Comparison of ENCODE assay signal across 22 mouse cellular contexts in the genomic region with DNA sequence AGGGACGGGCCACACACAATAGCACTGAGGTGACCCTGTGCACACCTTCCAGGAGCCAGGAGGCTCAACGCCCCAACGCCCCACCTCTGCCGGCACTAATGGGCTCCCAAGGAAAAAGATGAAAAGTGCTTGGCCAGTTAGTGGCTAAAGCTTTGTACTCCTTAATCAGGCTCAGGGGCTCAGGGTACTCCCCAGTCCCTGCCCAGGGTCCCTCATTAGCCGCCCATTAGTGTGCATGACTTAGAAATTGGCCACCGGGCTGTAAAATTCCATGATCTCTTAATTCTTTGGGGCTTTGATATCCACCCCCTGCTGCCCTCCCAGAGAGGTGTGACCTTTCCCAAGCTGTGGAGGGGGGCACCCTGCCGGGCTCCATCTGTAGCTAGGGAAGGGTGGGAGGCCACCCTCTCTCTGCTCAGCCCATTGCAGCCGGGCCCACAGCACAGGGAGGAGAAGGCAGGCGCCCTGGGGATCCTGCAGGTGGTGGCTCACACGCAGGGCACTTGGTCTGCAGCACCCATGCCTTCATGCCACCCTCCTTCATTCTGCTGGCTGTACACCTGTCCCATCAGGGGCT. TPM values are rescaled to one million over a fixed set of nuclear protein-coding genes. Genes with fewer than 3 reads are reported as not detected.
DNase-seq lines count a peak whose midpoint lies in the region; ATAC-seq and TF ChIP-seq lines count a peak whose summit lies in the region.
"Had no signal": no experiment of that assay in that cellular context is flagged by ENCODE, and none has a peak within 500 bp of the region (broad histone marks: within the 10 kb centered on the region; RNA-seq: fewer than 3 reads in every experiment).

No protein-coding gene starts in this region.

- H3K4me1 ChIP-seq in kidney, embryonic 14.5 days (ENCODE audit: control insufficient read depth, insufficient read depth, low read length), result peaks cover 10% of the 10 kb centered on the region; the same call in 1 of the 2 replicates
- peaks cover 5% of the 10 kb centered on the region; the same call in 1 of the 2 replicates for H3K4me1 ChIP-seq in forebrain, embryonic 14.5 days (ENCODE audit: control insufficient read depth, insufficient read depth, low read length)
- H3K4me1 ChIP-seq: intestine, embryonic 15.5 days had no signal

- TF ChIP-seq POLR2A in brain, embryonic 14.5 days (IDR thresholded peaks at IDR 0.05; ENCODE audit: borderline replicate concordance, extremely low read depth, insufficient read depth, insufficient read length, poor library complexity, severe bottlenecking), result no peak

- no peaks in the 10 kb centered on the region for H3K9me3 ChIP-seq in kidney, embryonic 14.5 days (ENCODE audit: control insufficient read depth, low read length)
- no peaks in the 10 kb centered on the region for H3K9me3 ChIP-seq in forebrain, embryonic 14.5 days (replicated peaks; ENCODE audit: control insufficient read depth, low read length)
- H3K9me3 ChIP-seq: hindbrain, embryonic 13.5 days; intestine, embryonic 15.5 days; kidney, embryonic 15.5 days; limb, embryonic 12.5 days; stomach, embryonic 15.5 days had no signal

- no peak overlapping the region for H3K27ac ChIP-seq in kidney, embryonic 14.5 days (ENCODE audit: low read depth, low read length)
- H3K27ac ChIP-seq in forebrain, embryonic 14.5 days (ENCODE audit: low read depth, low read length), result no peak overlapping the region; the same call in 1 of the 2 replicates
- H3K27ac ChIP-seq: hindbrain, embryonic 13.5 days; intestine, embryonic 15.5 days; kidney, embryonic 15.5 days; limb, embryonic 12.5 days; liver, embryonic 14.5 days; stomach, embryonic 15.5 days had no signal

- TF ChIP-seq CTCF in brain, embryonic 14.5 days (IDR thresholded peaks at IDR 0.05; ENCODE audit: borderline replicate concordance, extremely low read depth, insufficient read depth, insufficient read length), result no peak

- no peak; the same call in 1 of the 2 replicates for ATAC-seq in kidney, embryonic 14.5 days (ENCODE audit: low FRiP score, low TSS enrichment)
- ATAC-seq in forebrain, embryonic 14.5 days, result peak; percentile 72
- ATAC-seq: intestine, embryonic 15.5 days had no signal

- no peak overlapping the region for H3K4me2 ChIP-seq in kidney, embryonic 14.5 days (replicated peaks; ENCODE audit: low read depth, low read length)
- H3K4me2 ChIP-seq in forebrain, embryonic 14.5 days (ENCODE audit: low read length), result no peak overlapping the region
- H3K4me2 ChIP-seq: hindbrain, embryonic 13.5 days; intestine, embryonic 15.5 days; kidney, embryonic 15.5 days; stomach, embryonic 15.5 days had no signal

- no peaks in the 10 kb centered on the region for H3K27me3 ChIP-seq in kidney, embryonic 14.5 days (ENCODE audit: control insufficient read depth, insufficient read depth, low read length)
- no peaks in the 10 kb centered on the region for H3K27me3 ChIP-seq in forebrain, embryonic 14.5 days (replicated peaks; ENCODE audit: control insufficient read depth, insufficient read depth, low read length)
- H3K27me3 ChIP-seq: hindbrain, embryonic 13.5 days; intestine, embryonic 15.5 days; kidney, embryonic 15.5 days; stomach, embryonic 15.5 days had no signal

- no peak for DNase-seq in kidney, postnatal 10 days
- peak; percentile 69 for DNase-seq in brain, embryonic 14.5 days (ENCODE audit: low read depth)
- DNase-seq in cerebellum, postnatal 36 days, result peak; percentile 36 to 45
- DNase-seq in forebrain, embryonic 14.5 days (ENCODE audit: low spot score), result peak; percentile 49
- no peak for DNase-seq in natural killer cell, adult 2 months (ENCODE audit: low spot score in 2 of 2)
- DNase-seq in spleen, postnatal 4 days (ENCODE audit: low spot score in 2 of 2), result no peak
- DNase-seq in layer of hippocampus, postnatal 25 days (ENCODE audit: extremely low spot score in 1 of 2, low spot score in 1 of 2), result no peak
- DNase-seq: adrenal gland, postnatal 25 days; B cell, adult 2 months; gastrocnemius, postnatal 25 days; heart, postnatal 10 days; lung, postnatal 10 days; spleen, adult 18-20 months had no signal

- WGBS in kidney, embryonic 14.5 days, result 19% methylated on average over 10 of the region's 10 CpGs
- 6% methylated on average over 9 of the region's 10 CpGs for WGBS in forebrain, embryonic 14.5 days

- H3K9ac ChIP-seq in kidney, embryonic 14.5 days (ENCODE audit: low read depth, low read length), result 0 out of 2 replicates have a peak overlapping the region, but pooled peaks have one; percentile 18
- no peak overlapping the region for H3K9ac ChIP-seq in forebrain, embryonic 14.5 days (ENCODE audit: low read length)
- H3K9ac ChIP-seq: hindbrain, embryonic 13.5 days; intestine, embryonic 15.5 days; kidney, embryonic 15.5 days; limb, embryonic 12.5 days; liver, embryonic 14.5 days; stomach, embryonic 15.5 days had no signal

- H3K36me3 ChIP-seq in kidney, embryonic 14.5 days (ENCODE audit: control insufficient read depth, insufficient read depth, low read length), result peaks cover 17% of the 10 kb centered on the region; the same call in 1 of the 2 replicates
- H3K36me3 ChIP-seq in forebrain, embryonic 14.5 days (ENCODE audit: control insufficient read depth, insufficient read depth, low read length), result peaks cover 21% of the 10 kb centered on the region

- H3K4me3 ChIP-seq in kidney, embryonic 14.5 days (ENCODE audit: low read length), result no peak overlapping the region
- no peak overlapping the region for H3K4me3 ChIP-seq in forebrain, embryonic 14.5 days (ENCODE audit: low read depth, low read length)
- H3K4me3 ChIP-seq: erythroblast, embryonic 14.5 days; hindbrain, embryonic 13.5 days; intestine, embryonic 15.5 days; kidney, embryonic 15.5 days; limb, embryonic 12.5 days; stomach, embryonic 15.5 days had no signal

RNA-seq across cellular contexts. Expression of gene Slc38a8, which starts 1.8 kb away (rescaled TPM):
- not detected in 2 replicates for polyA plus RNA-seq in kidney, embryonic 14.5 days (2014; fragmentation: Nextera tagmentation; extraction: Ambion mirVana)
- 0.16 and 0.19 TPM in 2 replicates for polyA plus RNA-seq in brain, embryonic 14.5 days (2012; rRNA removed)
- not detected in 2 replicates for polyA plus RNA-seq in forebrain, embryonic 14.5 days (2014; fragmentation: Nextera tagmentation; extraction: Ambion mirVana)
- under 1 TPM; 0.23 to 0.44 TPM for total RNA-seq in layer of hippocampus, postnatal 25 days (2021)
- total RNA-seq: adrenal gland, postnatal 25 days; gastrocnemius, postnatal 25 days; heart, postnatal 10 days had no signal
- polyA plus RNA-seq: erythroblast, embryonic 14.5 days; hindbrain, embryonic 13.5 days; kidney, embryonic 15.5 days; neural tube, embryonic 11.5 days; stomach, embryonic 15.5 days had no signal

RNA-seq across cellular contexts. Expression of gene Mbtps1, which starts 55.3 kb away (rescaled TPM):
- 66.4 and 131 TPM in 2 replicates for polyA plus RNA-seq in kidney, embryonic 14.5 days (2014; fragmentation: Nextera tagmentation; extraction: Ambion mirVana)
- polyA plus RNA-seq in brain, embryonic 14.5 days (2012; rRNA removed), result 89.9 and 96.7 TPM in 2 replicates
- 50.0 and 58.4 TPM in 2 replicates for polyA plus RNA-seq in forebrain, embryonic 14.5 days (2014; fragmentation: Nextera tagmentation; extraction: Ambion mirVana)
- 10 to 100 TPM; 69.2 to 78.8 TPM for total RNA-seq in layer of hippocampus, postnatal 25 days (2021)

RNA-seq across cellular contexts. Expression of gene Necab2, which starts 56.8 kb away (rescaled TPM):
- 4.6 and 5.0 TPM in 2 replicates for polyA plus RNA-seq in kidney, embryonic 14.5 days (2014; fragmentation: Nextera tagmentation; extraction: Ambion mirVana)
- polyA plus RNA-seq in brain, embryonic 14.5 days (2012; rRNA removed), result 32.6 and 43.5 TPM in 2 replicates
- 16.9 and 19.5 TPM in 2 replicates for polyA plus RNA-seq in forebrain, embryonic 14.5 days (2014; fragmentation: Nextera tagmentation; extraction: Ambion mirVana)
- 100 to 1,000 TPM; 101 to 115 TPM for total RNA-seq in layer of hippocampus, postnatal 25 days (2021)
- total RNA-seq: heart, postnatal 10 days had no signal
- polyA plus RNA-seq: erythroblast, embryonic 14.5 days had no signal

Comparison
In these comparisons a context has a peak if more than half of its experiments do, and no peak if none do; other contexts are left out.
1. DNase-seq: peak in brain, embryonic 14.5 days (single experiment), cerebellum, postnatal 36 days (2 of 2) and forebrain, embryonic 14.5 days (single experiment); none in kidney, postnatal 10 days (single experiment), natural killer cell, adult 2 months (0 of 2), spleen, postnatal 4 days (0 of 2) and layer of hippocampus, postnatal 25 days (0 of 2).